Mouse (Mus musculus) E14TG2a.4 (cell line): ENCODE data around the gene Clpb.

Experiments
- H3K27me3 ChIP-seq: 2 replicates; pipeline ENCODE4 v1.6.1; 2014; ENCODE audit warnings: low read length, control low read depth; ENCODE audit not compliant: insufficient read depth
- H3K36me3 ChIP-seq: 2 replicates; pipeline ENCODE4 v1.6.1; 2014; ENCODE audit warnings: low read length, control low read depth; ENCODE audit not compliant: insufficient read depth
- H3K4me1 ChIP-seq: replicated peaks from 2 replicates; pipeline ENCODE4 v1.6.1; 2014; ENCODE audit warnings: low read depth, low read length, control low read depth
- H3K4me3 ChIP-seq: replicated peaks from 2 replicates; pipeline ENCODE4 v1.5.1; 2014; ENCODE audit warnings: mild to moderate bottlenecking, low read length
- H3K9me3 ChIP-seq: 2 replicates; pipeline ENCODE4 v1.6.1; 2014; ENCODE audit warnings: low read length, control low read depth
- CTCF ChIP-seq: conservative IDR thresholded peaks from 2 replicates; pipeline ENCODE4 v1.5.1; 2014; ENCODE audit warnings: low read length
- NANOG ChIP-seq: IDR thresholded peaks from 2 replicates; pipeline ENCODE4 v1.6.1; 2014; ENCODE audit warnings: borderline replicate concordance, low read length, mixed read lengths
- POU5F1 ChIP-seq: IDR thresholded peaks from 2 replicates; pipeline ENCODE4 v1.6.1; 2014; ENCODE audit warnings: low read length, borderline replicate concordance

The Clpb gene

DNA sequence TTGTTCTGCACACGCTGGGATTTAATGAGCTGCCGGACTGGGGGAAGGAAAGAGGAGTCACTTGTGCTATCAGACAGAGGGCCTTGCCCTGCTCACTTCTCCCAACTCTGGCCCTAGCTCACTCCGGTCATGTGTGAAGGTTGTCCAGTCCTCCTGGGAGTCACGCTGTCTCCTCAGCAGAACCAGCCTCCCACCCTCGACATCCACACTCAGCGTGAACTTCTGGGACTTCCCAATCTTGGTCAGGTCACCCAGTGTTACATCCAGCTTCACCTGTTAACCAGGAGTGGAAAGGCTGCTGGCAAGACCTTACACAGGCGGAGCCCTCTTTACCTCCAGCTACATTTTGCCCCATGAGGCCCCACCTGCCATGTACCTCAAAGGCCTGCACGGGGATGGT, 168.0 kb downstream of the Clpb start:
- Histone ChIP-seq H3K4me3 (peak overlapping the region; percentile 30), H3K4me1 (peaks cover 64% of the 10 kb centered on the region), H3K36me3 (peaks cover 92% of the 10 kb centered on the region), H3K27me3 (no peaks in the 10 kb centered on the region), H3K9me3 (no peaks in the 10 kb centered on the region)
- no peak for TF ChIP-seq POU5F1

DNA sequence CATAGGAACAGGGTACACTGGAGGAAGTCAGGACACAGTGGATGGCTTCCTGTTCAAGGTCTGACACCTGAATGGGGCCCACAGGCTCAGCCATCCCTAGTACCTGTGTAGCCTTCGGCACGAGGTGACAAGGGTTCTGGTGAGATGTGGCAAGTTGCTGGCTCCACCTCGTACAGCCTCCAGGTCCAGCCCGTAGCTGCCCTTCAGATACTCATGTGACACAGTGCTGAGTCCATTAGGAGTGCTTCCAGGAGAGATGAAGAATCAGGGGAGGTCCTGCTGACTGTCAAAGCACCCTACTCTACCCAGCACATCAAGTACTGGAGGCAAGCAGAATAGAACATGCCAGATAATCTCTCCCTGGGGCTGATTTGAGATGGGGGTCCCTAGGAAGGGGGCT, 168.9 kb downstream of the Clpb start:
- no peaks in the 10 kb centered on the region for H3K9me3 ChIP-seq
- peaks cover 64% of the 10 kb centered on the region for H3K4me1 ChIP-seq
- no peaks in the 10 kb centered on the region for H3K27me3 ChIP-seq
- H3K36me3 ChIP-seq = peaks cover 82% of the 10 kb centered on the region
- peak overlapping the region; percentile 30; the same call in 1 of the 2 replicates for H3K4me3 ChIP-seq
- TF ChIP-seq NANOG (no peak), CTCF (no peak), POU5F1 (no peak)

DNA sequence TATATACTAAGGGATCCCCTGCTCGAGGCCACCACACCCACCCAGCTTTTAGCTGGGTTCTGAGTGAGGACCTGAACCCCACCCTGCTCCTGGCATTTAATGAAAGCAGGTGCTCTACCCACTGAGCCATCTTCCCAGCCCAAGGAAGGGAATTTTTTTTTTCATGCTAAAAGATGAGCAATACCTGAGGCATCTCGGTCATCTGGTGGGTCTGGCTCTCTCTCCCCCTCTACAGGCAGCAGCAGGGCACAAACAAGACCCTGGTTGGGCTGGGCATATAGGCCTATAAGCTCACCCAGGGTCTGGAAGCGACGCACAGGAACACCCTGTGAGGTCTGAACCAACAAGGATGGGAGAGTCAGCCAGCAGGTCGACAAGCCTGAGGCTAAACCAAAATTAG, 169.9 kb downstream of the Clpb start:
- H3K36me3 ChIP-seq = peaks cover 73% of the 10 kb centered on the region
- TF ChIP-seq POU5F1 (no peak), CTCF (peak; percentile 35), NANOG (no peak)
- peaks cover 64% of the 10 kb centered on the region for H3K4me1 ChIP-seq
- peak overlapping the region; percentile 41; the same call in 1 of the 2 replicates for H3K4me3 ChIP-seq
- H3K27me3 ChIP-seq = no peaks in the 10 kb centered on the region
- H3K9me3 ChIP-seq = no peaks in the 10 kb centered on the region

DNA sequence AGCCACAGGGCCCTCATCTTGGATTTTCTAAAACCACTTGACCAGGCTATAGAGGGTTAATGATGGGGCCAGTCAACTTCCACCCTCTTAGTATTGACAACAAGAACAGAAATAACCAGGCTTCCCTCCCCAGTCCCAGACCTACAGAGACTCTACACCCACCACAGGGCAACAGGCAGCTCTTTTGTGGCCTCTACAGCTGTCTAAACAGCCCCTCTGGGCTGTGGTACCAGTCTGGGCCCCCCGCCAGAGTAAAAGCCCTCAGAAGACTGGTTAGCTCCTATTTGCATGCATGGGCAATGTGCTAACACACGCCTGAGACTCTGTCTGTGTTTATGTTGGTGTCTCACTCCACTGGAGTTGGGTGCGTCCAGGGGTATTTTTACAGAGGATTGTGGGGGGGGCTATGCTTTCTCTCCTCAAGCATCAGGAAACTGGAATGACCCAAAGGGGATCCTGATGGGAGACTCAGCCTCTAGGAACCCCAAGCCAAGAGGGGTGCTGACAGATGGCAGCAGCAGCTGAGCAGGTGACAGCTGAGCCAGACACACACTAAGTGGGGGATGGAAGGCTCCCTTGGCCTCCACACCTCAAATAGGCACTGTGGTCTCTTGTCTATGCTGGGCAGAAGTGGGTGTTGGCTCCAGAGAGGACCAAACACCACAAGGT, 170.6 kb downstream of the Clpb start:
- H3K36me3 ChIP-seq = peaks cover 66% of the 10 kb centered on the region
- peaks cover 69% of the 10 kb centered on the region for H3K4me1 ChIP-seq
- peak overlapping the region; percentile 41 for H3K4me3 ChIP-seq
- H3K27me3 ChIP-seq = no peaks in the 10 kb centered on the region
- H3K9me3 ChIP-seq = no peaks in the 10 kb centered on the region
- no peak for TF ChIP-seq NANOG
- no peak for TF ChIP-seq CTCF
- no peak for TF ChIP-seq POU5F1

DNA sequence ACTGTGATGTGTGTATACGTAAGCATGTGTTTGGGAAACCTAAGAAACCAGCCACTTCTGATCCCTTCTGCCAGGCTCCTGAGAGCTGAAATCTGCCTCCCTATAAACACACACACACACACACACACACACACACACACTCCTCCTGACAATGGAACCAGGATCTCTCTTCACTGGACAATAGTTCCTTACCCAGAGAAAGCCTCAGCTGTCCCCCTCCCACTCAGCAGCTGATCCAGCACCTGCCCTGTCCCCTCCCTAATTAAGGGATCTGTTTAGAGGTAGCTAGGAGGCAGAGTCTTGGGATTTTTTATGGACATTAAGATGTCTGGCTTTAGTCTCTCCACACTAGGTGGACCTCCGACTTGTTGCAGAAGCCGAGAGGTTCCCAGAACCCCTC, 171.5 kb downstream of the Clpb start:
- H3K36me3 ChIP-seq = peaks cover 61% of the 10 kb centered on the region
- TF ChIP-seq POU5F1 (no peak), CTCF (no peak), NANOG (no peak)
- 0 out of 2 replicates have a peak overlapping the region, but pooled peaks have one; percentile 91 for H3K4me3 ChIP-seq
- peaks cover 73% of the 10 kb centered on the region for H3K4me1 ChIP-seq
- no peaks in the 10 kb centered on the region for H3K9me3 ChIP-seq
- no peaks in the 10 kb centered on the region for H3K27me3 ChIP-seq

DNA sequence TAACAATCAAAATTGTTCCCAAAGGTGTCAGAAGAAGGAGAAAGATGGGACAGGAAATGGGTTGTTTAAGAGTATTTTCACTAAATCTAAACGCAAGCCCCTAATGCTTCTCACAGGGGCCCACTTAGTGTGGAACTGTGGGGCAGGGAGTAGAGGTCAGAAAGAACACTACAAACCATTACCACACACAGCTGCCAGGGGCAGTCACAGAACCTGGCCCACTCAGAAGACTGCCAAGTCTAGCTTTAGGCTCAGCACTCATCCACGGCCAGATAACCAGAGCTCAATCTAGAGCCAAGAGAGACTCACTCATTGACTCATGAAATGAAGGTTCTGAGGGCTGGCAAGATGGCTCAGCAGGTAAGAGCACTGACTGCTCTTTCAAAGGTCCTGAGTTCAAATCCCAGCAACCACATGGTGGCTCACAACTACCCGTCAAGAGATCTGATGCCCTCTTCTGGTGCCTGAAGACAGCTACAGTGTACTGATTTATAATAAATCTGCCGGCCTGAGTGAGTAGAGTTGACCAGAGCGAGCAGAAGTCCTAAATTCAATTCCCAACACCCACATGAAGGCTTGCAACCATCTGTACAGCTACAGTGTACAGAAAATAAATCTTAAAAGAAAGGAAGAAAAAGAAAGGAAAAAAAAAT, 172.2 kb downstream of the Clpb start:
- Histone ChIP-seq H3K9me3 (no peaks in the 10 kb centered on the region), H3K4me3 (peak overlapping the region; percentile 91), H3K4me1 (peaks cover 79% of the 10 kb centered on the region), H3K27me3 (no peaks in the 10 kb centered on the region), H3K36me3 (peaks cover 61% of the 10 kb centered on the region)
- TF ChIP-seq CTCF (no peak), NANOG (no peak)

DNA sequence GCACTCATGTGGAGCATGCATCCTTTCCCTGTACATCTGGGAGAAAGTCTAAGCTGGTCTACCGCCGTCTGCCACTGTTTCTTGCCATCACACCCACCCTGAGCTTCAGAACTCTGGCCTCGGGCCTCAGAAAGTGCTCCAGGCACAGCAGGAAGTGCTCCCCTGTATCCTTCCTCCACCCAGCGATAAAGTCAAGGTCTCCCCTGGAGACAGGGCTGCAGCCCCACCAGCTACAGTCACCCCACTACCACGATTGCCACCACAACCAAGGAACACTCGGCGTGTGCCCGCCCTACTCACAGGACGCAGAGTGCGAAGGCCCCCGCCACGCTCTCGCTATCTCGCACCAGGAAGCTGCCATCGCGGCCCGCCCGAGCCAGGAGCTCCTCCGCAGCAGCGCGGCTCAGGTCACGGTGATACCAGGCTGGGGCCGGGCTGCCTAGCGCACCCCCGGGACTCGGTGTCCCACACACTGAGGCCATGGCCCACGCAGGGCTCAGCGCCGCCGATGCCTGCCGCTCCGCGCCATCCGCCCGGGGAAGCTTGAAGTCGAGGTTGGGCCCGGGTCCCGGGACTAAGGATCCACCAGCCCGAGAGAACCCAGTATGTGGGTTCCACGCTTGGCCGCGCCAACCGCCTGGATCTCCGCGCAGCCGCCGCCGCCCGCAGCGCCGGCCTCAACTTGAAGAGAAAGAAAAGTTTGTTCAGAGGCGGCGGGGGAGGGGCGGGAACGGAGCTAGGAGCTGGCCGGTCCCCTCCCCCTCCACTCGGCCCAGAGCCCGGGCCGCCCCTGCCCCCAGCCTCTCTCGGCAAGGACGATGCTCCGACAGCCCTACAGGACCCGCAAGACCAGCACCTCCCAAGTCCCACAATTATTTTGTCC, 173.1 kb downstream of the Clpb start:
- no peaks in the 10 kb centered on the region for H3K27me3 ChIP-seq
- H3K4me1 ChIP-seq = peaks cover 79% of the 10 kb centered on the region
- H3K36me3 ChIP-seq = peaks cover 58% of the 10 kb centered on the region
- H3K9me3 ChIP-seq = no peaks in the 10 kb centered on the region
- H3K4me3 ChIP-seq = peak overlapping the region; percentile 91
- TF ChIP-seq POU5F1 = no peak
- TF ChIP-seq NANOG = no peak
- TF ChIP-seq CTCF = no peak

DNA sequence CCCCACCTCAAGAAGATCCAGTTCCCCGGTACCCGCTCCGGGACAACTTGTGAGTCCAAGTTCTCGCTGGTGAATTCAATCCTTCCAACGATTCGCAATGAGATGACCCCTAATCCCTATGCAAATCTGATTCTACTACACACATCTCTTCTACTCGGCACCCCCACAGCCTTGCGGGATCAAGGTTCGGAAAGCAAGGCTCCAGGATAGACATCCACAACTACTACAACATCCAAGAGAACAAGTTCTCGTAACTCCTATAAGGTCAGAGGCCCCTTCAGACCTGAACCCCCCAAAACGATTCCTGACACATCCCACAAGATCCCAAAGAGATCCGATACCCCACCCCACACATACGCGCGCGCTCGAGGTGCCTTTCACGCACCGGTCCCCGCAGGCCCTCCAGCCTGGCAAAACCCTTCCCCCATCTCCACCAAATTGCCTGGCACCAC, 173.7 kb downstream of the Clpb start:
- Histone ChIP-seq H3K27me3 (no peaks in the 10 kb centered on the region), H3K9me3 (no peaks in the 10 kb centered on the region), H3K36me3 (peaks cover 52% of the 10 kb centered on the region), H3K4me1 (peaks cover 72% of the 10 kb centered on the region), H3K4me3 (peak overlapping the region; percentile 91)
- TF ChIP-seq NANOG = no peak
- TF ChIP-seq CTCF = no peak
- no peak for TF ChIP-seq POU5F1
